Comparison of ENCODE assay signal across 24 mouse cellular contexts in the genomic region with DNA sequence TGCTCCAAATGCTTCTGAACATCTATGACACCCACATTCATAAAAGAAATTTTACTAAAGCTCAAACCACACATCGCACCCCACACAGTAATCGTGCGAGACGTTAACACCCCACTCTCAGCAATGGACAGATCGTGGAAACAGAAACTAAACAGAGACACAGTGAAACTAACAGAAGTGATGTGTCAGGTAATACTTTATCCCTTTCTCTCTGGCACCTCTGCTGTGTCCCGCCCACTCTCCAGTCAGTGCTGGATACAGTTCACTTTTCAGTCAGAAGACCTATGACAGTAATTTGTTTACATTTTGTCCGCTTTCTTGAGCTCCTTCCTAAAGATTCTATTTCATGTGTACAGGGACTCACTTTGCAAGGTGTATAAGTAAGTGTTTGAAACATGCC.
"Had no signal": no experiment of that assay in that cellular context is flagged by ENCODE, and none has a peak within 500 bp of the region (broad histone marks: within the 10 kb centered on the region; RNA-seq: fewer than 3 reads in every experiment).

No protein-coding gene starts in this region.

- H3K36me3 ChIP-seq: heart, embryonic 10.5 days; heart, embryonic 12.5 days; limb, embryonic 10.5 days; limb, embryonic 12.5 days; liver, embryonic 13.5 days; liver, embryonic 15.5 days had no signal

- H3K9me3 ChIP-seq: heart, embryonic 10.5 days; heart, embryonic 12.5 days; limb, embryonic 10.5 days; limb, embryonic 12.5 days; liver, embryonic 13.5 days; liver, embryonic 15.5 days had no signal

- H3K27me3 ChIP-seq: heart, embryonic 12.5 days; limb, embryonic 12.5 days; liver, embryonic 13.5 days; liver, embryonic 15.5 days had no signal

- H3K4me3 ChIP-seq: heart, embryonic 10.5 days; heart, embryonic 12.5 days; layer of hippocampus, adult 2 months; left cerebral cortex, adult 2 months; limb, embryonic 10.5 days; limb, embryonic 12.5 days; liver, embryonic 13.5 days; liver, embryonic 15.5 days had no signal

- H3K9ac ChIP-seq: heart, embryonic 12.5 days; hindbrain, embryonic 14.5 days; limb, embryonic 12.5 days; liver, embryonic 13.5 days; liver, embryonic 15.5 days; liver, postnatal 0 days had no signal

- H3K4me1 ChIP-seq: liver, embryonic 13.5 days; liver, embryonic 15.5 days had no signal

- ATAC-seq: hindbrain, embryonic 16.5 days; intestine, embryonic 16.5 days; liver, postnatal 0 days had no signal

- H3K27ac ChIP-seq: heart, embryonic 10.5 days; hindbrain, embryonic 14.5 days; kidney, postnatal 0 days; layer of hippocampus, adult 2 months; left cerebral cortex, adult 2 months; limb, embryonic 10.5 days; limb, embryonic 12.5 days; liver, embryonic 13.5 days; liver, embryonic 15.5 days had no signal

- DNase-seq: gastrocnemius, postnatal 14 days; gastrocnemius, postnatal 36 days; heart, adult 18-20 months; heart, postnatal 14 days; heart, postnatal 36 days; kidney, adult 18-20 months; kidney, adult 8-10 months; kidney, postnatal 14 days; kidney, postnatal 4 days; liver; liver, embryonic 13.5 days; liver, postnatal 0 days had no signal

- H3K4me2 ChIP-seq: heart, embryonic 12.5 days; hindbrain, embryonic 14.5 days; limb, embryonic 12.5 days; liver, embryonic 11.5 days; liver, embryonic 13.5 days; liver, embryonic 15.5 days had no signal
